Mouse (Mus musculus) inflammation-experienced regulatory T-cells, adult 16 weeks (primary cell): ENCODE data around the gene Gm884. TPM values are rescaled to one million over a fixed set of nuclear protein-coding genes. Genes with fewer than 3 reads are reported as not detected.

Source experiments
- polyA plus RNA-seq: library from polyadenylated mRNA; unstranded; fragments of 100-300 nt; shearing (Covaris generic); gene quantifications from one replicate; pipeline ENCODE4 v1.2.1, GENCODE M21; 2017

The Gm884 gene
- polyA plus RNA-seq, result not detected

DNA sequence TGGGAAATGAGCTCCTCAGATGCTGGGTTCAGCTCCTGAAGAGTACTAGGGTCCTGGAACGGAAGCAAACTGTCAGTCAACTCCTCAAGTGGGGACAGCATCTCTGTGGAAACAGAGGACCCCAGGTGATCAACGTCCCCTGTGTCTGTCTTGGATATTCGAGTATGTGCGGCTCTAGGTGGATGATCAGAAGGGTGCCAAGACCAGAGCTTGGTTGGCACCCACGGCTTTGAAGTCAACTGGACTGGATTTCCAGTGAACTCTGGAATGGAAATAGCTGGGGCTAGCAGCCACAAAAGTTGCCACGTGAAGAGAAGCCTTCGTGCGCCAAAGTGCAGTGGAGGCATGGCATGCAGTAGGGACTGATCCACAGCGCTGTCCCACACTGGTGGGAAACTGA is at the start of gene Gm884:
Gm884 (minus strand) TSS at position 101 of the 400 bp plus-strand sequence.

GRCm38 (mm10) chr11:103649301-103649982 is 28.5 kb upstream of the Gm884 start, which contains the start of gene Rprml:
Rprml (plus strand) TSS chr11:103649570.

GRCm38 (mm10) chr11:103638790-103639189 is 17.9 kb upstream of the Gm884 start, which contains the start of gene Lyzl6:
Lyzl6 (minus strand) TSS chr11:103638890.

DNA sequence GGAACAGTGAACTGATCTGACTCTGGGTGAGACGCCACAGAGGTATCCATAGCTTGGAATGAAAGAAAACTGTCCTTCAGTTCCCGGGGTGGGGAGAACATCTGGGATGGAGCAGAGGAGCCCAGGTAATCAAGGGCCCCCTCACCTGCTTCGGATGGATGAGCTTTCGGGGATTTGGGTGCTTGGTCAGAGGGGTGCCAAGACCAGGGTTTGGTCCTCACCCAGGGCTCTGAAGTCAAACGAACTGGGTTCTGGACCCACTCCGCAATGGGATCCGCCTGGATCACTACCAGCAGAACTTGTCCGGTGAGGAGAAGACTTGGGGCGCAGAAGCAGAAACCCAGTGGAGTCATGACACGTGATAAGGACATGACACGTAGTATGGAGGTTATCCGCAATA is 116.4 kb downstream of the Gm884 start, which contains the start of gene Lrrc37a:
Lrrc37a (minus strand) TSS at position 101 of the 400 bp plus-strand sequence.

Other genes with a start within 250 kb of the Gm884 start
- 26.1 TPM for gene Plekhm1, start 208.5 kb downstream of the Gm884 start, polyA plus RNA-seq
- not detected for gene Lrrc37a, start 116.5 kb downstream of the Gm884 start, polyA plus RNA-seq
- gene Lyzl6, start 17.8 kb upstream of the Gm884 start, polyA plus RNA-seq, result not detected
- gene Rprml, start 28.4 kb upstream of the Gm884 start, polyA plus RNA-seq, result not detected
- gene Gosr2, start 76.8 kb upstream of the Gm884 start, polyA plus RNA-seq, result 150 TPM
- gene Wnt9b, start 128.7 kb upstream of the Gm884 start, polyA plus RNA-seq, result not detected
- gene Wnt3, start 153.0 kb upstream of the Gm884 start, polyA plus RNA-seq, result 4.8 TPM